Mouse (Mus musculus) regulatory T cell (primary cell): Measurements from ENCODE around the gene Olfr370.

Experiments used
- in situ Hi-C: fragments of 300-600 bp; cut with MboI, MseI; formaldehyde crosslinking; loops from one replicate; pipeline ENCODE4 v1.15.1; 2025; ENCODE audit warnings: high pct_unique_total_duplicates

Olfr370 gene

DNA sequence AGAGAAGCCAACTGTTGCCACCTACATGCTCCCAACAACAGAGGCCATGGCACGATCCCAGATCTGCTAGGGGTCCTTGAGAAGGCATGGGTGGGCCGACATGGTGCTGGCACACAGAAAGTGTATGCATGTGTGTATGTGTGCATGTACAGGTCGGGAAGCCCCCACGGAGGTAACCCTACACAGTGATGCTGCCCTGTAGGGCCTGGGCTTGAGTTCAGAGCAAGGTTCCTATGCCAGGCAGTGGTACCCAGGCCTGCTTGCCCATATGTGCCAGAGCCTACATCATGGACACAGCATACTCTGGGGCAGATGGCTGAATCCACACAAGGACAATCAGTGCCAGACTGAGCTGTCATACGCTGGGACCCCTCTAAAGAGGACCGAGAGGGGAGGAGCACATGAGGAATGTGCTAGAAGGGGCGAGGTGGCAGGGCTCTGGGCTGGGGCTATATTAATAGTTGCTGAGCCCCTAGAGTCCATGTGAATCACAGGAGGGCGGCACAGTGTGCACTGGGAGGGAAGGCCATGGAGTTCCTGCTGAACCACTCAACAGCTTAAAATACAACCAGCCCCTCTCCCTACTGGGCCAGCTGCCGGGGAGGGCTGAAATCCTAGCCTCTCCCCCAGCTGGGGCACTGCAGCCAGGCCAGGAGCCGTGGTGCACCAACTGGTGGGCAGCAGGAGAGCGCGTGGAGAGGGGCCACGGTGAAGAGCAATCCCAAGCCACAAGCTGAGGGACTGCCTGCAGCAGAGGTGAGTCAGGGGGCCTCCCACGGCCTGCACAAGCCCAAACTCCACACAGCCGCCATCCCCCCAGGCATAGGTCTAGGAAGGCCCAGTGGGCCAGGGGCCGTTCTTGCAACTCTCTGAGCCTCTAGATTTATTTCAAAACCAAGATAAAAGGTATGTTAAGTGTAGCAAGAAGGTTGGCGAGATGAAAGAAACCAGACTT, 40.3 kb downstream of the Olfr370 start:
- in situ Hi-C loops, result loop anchor here (10.0 kb wide), 1 partner anchor 241 kb away; the partner anchor contains the start of gene Elmod2

DNA sequence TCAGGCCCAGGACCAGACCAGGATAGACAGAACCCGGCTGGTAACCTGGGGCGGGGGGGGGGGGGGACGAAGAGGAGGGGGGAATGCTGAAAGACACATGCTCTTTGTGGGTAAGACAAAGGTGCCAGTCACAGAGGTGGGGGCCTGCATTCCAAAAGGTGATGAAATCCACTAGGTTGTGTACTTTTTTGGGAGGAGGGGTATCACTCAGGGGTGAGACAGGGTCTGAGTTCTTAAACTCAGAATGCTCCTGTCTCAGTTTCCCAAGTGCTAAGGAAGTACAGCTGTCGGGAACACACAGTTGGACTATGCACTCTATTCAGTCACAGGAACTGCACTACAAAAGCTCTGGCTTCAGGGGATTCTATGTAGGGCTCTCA, 40.9 kb downstream of the Olfr370 start:
- in situ Hi-C loops, result loop anchor here (10.0 kb wide), 1 partner anchor 242 kb away; the partner anchor contains the start of gene Elmod2

DNA sequence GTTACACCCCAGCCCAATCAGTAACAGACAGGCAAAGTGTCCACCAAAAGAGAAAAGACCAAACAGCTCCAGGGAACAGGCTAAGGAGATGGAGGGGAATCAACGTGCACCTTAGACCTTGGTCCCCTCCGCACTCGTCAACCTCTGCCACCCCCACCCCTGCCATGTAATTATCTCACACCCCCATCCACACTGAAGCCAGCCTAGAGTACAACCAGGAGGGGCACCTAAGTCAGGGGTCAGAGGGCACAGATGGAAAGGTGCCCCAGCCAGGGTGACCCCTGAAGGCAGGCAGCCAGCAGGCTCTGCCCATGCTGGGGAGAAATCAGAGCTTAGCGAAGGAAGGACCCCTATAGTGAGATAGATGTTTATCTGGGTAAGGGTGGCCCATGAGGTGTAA, 41.3 kb downstream of the Olfr370 start:
- in situ Hi-C loops, result loop anchor here (10.0 kb wide), 1 partner anchor 242 kb away; the partner anchor contains the start of gene Elmod2

DNA sequence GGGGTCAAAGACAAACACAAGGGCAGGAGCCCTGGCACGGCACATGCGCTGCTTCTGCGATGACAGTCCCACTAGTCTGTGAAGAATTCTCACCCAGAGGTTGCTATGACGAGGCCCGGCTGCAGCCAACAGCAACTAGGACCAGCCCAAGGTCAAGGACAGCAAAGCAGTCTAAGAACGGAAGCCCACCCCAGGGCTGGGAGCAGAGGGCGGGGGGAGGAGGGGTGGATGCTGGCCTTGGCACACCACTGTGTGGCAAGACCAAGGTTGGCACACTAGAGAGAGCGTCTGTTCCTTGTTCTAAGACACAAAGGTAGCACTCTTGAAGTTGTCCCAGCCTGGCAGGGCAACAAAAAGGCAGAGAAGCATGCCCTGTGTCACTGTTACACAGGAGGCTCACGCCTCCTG, 41.8 kb downstream of the Olfr370 start:
- in situ Hi-C loops, result loop anchor here (10.0 kb wide), 1 partner anchor 243 kb away; the partner anchor contains the start of gene Elmod2

DNA sequence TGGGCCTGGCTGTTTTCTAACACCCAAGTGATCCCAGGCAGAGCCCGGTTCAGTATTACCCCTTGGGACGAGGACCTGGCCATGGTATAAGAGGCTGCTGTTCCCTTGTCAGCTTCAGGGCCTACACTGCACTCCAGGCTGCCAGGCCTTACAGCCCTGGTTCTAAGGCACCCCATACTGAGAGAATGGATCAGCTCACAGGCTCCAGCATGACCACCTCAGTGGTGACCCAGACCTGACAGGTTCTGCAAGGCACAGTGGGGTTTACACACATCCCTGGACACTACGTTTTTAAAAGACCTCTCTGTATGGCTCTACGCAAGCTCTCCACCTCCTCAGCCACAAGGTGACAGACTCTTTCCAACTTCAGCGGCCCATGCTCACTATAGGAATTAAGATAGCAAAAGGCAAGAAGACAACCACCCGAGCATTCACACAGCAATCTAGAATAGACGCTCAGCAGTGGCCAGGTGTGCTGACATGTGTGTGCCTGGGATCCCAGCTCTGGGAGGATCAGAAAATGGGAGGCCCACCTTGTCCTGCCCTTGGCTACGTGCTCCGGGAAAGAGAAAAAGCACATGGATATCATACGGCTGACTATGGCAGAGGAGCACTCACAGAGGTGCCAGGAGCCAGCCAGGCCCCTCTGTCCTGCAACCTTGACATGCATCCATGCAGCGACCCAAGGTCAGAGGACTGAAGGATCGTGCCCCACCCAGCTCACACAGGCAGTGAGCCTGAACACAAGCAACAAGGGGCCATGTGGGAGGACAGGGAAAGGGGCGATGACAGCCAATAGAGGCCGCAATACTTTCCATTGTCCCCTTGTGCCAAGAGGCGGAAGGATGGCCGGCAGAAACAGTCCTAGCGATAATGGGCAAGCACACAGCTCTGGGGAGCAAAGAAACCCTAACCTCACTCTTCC, 42.8 kb downstream of the Olfr370 start:
- in situ Hi-C loops, result loop anchor here (10.0 kb wide), 1 partner anchor 244 kb away; the partner anchor contains the start of gene Elmod2

DNA sequence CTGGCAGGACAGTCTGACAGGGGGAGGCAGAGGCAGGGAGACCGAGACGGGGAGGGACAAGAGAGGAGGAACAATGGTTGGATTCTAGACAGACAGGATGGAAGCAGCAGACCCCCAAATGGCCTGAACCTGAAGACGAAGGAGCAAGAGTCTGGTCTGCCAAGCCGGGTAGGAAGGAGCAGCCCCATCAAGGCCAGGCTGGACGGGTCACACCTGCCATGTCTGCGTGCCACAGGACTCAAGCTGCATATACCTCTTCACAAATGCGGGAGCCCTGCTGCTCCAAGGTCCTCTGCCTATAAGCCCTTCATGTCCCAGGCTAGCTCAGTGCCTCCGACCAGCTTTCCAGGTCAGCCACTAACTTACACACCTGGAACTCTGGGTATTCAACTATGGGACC, 44.1 kb downstream of the Olfr370 start:
- in situ Hi-C loops, result loop anchor here (10.0 kb wide), 1 partner anchor 245 kb away; the partner anchor contains the start of gene Elmod2

DNA sequence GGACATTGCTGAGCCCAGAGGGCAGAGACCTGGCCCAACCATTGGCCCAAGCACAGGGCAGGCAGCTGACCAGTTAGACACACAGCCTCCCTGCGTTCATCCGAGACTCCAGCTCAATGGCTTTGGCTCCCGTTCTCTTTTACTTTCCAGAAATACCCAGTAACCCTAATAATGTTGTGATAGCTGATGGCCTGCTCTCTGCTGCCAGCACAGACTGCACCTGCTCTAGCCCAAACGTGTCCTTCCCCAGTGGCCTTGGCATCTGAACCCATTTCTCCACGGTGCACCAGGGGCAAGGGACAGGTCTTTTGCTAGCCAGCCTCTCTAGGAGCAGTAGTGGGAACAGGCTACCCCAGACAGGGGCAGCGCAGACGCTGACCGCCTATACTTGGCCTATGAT, 45.2 kb downstream of the Olfr370 start:
- in situ Hi-C loops, result no loop called here

DNA sequence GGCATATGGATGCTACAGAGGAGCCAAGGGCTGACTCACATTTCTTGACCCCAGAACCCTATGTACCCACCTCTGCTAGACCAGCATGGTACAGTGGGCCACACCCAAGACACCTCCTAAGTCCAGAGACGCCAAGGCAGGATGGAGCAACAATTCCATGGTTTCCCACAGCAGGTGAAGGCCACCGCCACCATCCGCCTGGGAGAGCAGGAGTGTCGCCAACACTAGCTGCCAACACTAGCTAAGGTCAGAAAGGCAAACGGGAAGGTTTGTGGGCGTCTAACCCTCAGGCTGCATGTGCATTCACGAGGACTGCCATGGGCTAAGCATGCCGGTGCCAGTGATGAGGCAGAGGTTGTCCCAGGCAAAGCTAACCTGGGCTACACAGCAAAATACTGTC, 46.6 kb downstream of the Olfr370 start:
- in situ Hi-C loops, result no loop called here

DNA sequence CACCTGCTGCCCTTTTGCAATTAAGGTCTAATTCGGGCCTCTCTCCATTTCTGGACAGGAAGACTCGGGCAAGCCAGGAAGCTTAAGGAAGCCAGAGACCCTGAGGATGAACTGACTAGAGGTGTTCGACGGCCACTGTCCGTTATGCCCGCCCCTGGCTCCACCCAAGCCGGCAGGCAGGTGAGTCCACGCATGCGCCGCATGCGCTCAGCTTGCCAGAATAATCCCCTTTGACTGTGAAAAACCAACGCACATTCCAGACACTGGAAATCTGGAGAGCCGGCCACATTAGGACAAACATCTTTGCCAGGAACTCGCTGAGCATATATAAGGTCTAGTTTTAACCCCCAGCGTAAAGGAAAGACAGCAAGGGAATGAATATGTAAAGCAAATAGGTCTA, 47.7 kb downstream of the Olfr370 start:
- in situ Hi-C loops, result no loop called here

DNA sequence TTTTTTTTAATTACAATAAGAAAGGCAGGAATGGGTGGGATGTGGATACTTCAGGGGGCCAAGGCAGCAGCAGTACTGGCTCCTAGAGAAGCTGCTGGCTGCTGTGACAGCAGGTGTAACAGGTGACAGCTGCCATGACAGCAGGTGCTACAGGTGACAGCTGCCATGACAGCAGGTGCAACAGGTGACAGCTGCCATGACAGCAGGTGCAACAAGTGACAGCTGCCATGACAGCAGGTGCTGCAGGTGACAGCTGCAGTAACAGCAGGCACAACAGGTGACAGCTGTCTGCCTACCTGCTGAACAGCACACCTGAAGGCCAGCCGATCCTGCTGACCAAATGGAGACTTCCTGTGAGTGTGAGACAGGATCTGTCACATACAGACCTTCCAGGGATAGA, 49.2 kb downstream of the Olfr370 start:
- in situ Hi-C loops, result no loop called here

DNA sequence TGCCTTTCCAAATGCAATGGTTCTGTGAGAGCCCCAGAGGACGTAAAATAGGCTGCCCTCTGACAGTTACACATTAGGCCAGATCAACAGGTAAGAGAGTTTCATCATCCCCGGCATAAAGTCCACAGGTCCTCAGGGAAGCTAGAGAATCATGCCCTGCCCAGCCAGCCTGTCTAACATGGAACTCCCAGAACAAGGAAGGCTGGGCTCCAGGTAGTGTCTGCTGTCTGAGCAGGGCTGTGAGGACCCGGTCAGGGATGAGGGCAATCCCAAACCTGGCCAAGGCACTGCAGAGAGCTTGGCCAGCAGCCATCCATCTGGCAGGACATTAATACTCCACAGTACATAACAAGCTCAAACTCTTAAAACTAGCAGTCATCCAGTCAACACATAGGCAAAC, 49.8 kb downstream of the Olfr370 start:
- in situ Hi-C loops, result no loop called here

DNA sequence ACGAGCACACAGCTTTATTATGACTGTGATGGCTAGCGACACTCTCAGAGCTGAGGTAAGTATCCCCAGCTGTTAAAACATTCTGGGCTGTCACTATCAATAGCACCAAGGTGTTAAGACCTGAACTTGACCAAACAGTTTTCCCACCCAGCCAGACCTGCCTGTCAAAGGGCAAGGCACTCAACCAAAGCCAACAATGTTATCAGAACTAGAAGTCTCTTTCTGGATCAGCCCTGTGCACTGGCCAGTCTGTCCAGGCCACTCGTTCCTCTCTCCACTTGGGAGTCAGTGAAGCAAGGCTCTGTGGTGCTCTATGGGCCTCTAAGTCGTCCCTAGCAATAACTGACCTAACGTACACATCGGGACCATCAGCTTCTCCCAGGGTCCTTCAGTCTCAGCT, 52.1 kb downstream of the Olfr370 start:
- in situ Hi-C loops, result no loop called here

DNA sequence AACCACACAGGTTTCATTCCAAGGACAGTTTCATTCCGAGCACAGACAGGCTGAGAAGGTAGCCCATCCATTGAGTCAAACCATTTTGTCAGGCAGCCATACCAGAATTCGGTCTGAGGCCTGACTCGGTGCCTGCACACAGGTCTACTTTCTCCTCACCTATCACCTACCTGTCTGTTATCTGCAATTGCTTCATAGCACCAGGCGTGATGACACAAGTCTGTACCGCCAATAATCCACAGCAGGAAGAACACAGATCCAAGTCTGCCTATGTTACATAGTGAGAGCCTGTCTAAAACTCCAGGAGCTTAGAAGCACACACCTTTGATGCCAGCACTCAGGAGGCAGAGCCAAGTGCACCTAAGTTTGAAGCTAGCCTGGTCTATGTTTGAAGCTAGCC, 53.3 kb downstream of the Olfr370 start:
- in situ Hi-C loops, result no loop called here

DNA sequence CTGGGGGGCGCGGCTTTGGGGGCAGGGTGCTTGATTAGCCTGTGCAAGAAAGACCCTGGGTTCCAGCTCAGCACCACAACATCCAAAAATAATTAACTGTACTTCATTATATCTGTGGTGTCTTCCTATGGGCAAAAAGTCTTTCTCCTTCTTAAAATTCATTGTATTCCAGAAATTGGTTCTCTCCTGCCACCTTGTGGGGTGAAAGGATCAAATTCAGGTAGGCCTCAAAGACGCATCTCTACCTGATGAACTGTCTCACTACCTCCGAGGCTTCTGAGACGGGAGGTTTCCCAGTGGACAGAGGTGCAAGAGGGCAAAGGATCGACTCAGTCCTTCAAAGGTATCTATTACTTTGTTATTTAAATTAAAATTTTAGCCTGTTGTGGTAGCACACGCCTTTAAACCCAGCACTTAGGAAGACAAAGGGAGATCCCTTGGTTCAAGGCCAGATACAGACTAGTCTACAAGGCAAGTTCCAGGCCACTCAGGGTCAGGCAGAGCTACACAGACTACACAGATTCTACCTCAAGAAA, 55.0 kb downstream of the Olfr370 start:
- in situ Hi-C loops, result no loop called here

DNA sequence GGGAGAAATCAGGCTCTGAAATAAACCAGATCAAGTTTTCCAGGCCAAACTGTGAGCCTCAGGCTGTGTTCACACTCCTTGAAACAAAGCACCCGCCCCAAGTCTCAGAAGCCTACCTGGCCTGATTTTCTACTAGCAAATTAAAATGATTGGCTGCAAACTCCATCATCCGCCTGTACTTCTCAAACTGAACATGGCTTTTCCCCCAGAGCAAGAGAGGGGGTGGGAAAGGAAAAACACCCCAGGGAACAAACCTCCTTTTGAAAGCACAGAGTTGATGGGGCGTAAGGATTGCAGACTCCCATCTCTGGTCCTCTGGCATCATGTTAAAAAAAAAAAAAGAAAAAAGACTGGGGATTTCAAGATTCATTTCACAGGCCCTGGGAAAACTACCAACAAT, 57.1 kb downstream of the Olfr370 start:
- in situ Hi-C loops, result no loop called here

DNA sequence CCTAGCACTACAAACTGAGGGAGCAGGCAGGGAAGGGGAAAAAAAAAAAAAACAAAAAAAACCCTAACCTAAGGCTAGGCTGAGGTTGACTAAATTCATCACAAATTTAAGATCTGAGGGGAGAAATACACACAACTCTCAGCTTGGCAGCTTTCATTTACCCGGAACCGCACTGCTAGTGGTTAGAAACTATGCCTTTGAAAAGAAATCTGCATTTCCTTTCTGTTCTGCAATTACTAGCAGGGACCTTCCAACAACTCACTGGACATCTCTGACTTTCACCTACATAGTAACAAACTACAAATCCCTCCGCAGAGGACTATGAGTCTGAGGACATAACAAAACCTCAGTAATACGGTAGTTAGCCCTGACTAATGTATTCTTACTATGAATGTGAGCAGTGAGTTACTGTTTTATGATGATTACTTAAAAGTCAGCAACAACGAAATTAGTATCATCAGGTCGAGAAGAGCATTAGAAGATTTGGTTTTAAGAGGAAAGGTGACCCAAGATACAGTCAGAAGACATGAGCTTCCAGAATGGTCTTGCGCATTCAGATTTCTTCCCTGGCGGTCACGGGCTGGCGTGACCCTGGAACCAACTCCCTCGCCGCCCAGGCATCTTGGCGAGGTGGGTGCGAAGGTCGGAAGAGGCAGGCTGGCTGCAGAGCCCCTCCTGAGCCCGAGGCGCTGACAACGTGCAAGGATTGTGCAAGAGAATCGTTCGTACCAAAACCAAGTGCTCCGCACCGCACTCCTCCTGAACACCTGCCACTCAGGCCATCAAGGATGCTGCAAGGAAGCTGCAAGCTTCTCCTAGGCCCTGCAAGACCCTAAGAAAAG, 58.0 kb downstream of the Olfr370 start:
- in situ Hi-C loops, result no loop called here

DNA sequence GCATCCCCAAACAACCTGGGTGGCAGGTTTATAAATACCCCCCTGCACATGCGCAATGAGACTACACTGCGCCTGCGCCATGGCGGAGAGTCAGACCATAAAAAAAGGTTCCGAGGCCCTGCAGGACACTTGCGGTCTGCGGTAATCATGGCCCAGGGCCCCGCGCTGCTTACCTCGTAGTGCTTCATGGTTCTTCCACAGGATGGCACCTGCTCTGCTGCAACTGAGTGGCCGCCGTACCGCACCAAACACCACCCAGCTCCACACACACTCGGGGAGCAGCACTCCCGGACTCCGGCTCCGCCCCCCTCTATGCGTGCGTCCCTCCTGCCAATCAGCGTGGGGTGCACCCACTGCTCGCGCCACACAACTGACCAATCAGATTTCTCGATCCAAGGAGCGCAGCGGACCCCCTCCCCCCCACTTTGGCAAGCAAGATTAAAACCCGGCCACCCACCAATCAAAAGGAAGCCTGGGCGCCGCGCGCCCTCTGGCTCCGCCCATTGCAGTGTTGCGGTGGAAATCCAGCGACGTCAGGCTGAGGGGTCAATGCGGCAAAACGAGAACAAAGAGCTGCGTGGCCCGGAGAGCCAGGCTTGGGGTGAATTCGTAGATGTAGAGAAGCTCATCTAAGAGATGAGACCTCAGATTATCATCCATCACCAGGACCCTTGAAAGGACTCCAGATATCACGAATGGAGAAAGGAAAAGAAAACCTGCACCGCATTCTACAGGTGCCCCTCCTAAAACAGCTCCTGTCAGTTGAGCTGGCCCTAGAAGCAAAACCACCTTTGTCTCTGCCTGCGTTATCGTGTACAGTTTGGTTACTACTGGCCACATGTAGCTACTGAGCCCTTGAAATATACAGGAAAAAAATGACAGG, 58.8 kb downstream of the Olfr370 start:
- in situ Hi-C loops, result no loop called here
